ENCODE assay signal across 22 mouse cellular contexts in the genomic region with DNA sequence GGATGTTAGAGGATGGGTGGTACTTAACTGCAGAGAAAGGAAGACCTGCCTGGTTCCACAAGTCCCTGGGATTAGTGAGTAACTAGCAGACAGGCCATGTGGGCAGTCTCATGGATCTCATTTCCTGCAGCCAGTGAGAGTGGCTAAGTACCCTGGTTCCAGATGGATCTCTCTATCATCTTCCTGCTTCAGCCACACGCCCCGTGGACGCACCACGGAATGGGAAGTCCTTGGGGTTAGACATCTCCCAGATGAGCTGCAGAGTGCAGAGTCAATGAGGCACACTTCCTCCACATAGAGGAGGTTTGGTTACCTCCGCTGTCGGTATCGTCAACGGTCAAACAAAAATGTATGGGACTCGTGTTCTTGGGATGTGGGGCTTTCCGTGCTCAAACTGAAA. TPM values are rescaled to one million over a fixed set of nuclear protein-coding genes. Genes with fewer than 3 reads are reported as not detected.
DNase-seq lines count a peak whose midpoint lies in the region; ATAC-seq and TF ChIP-seq lines count a peak whose summit lies in the region.
"Had no signal": no experiment of that assay in that cellular context is flagged by ENCODE, and none has a peak within 500 bp of the region (broad histone marks: within the 10 kb centered on the region; RNA-seq: fewer than 3 reads in every experiment).

No protein-coding gene starts in this region.

- H3K4me3 ChIP-seq in liver, postnatal 0 days (ENCODE audit: low read depth, low read length), result no peak overlapping the region
- H3K4me3 ChIP-seq in liver, embryonic 12.5 days, result no peak overlapping the region
- peak overlapping the region; percentile 50 for H3K4me3 ChIP-seq in megakaryocyte, embryonic 14.5 days (replicated peaks)
- H3K4me3 ChIP-seq: embryonic facial prominence, embryonic 12.5 days; forebrain, embryonic 13.5 days; heart, embryonic 13.5 days; hindbrain, embryonic 15.5 days had no signal

- ATAC-seq in liver, postnatal 0 days, result no peak
- ATAC-seq in liver, embryonic 12.5 days, result no peak
- no peak for ATAC-seq in erythroblast, adult 5-6 weeks (replicated peaks; ENCODE audit: low FRiP score, poor library complexity, severe bottlenecking)
- ATAC-seq: CD4-positive, CD25-positive, alpha-beta regulatory T cell, adult 4 months; forebrain, embryonic 13.5 days; forebrain, postnatal 0 days; Patski had no signal

- H3K9ac ChIP-seq in liver, postnatal 0 days (replicated peaks), result no peak overlapping the region
- no peak overlapping the region for H3K9ac ChIP-seq in liver, embryonic 12.5 days
- H3K9ac ChIP-seq: embryonic facial prominence, embryonic 12.5 days; forebrain, embryonic 13.5 days; forebrain, postnatal 0 days; heart, embryonic 13.5 days; hindbrain, embryonic 15.5 days had no signal

- no peak overlapping the region for H3K27ac ChIP-seq in liver, postnatal 0 days (ENCODE audit: low read depth)
- H3K27ac ChIP-seq in liver, embryonic 12.5 days, result no peak overlapping the region
- H3K27ac ChIP-seq: embryonic facial prominence, embryonic 12.5 days; forebrain, embryonic 13.5 days; heart, embryonic 13.5 days; hindbrain, embryonic 15.5 days had no signal

- peaks cover 6% of the 10 kb centered on the region; the same call in 1 of the 2 replicates for H3K4me1 ChIP-seq in liver, postnatal 0 days (ENCODE audit: insufficient read depth)
- H3K4me1 ChIP-seq in liver, embryonic 12.5 days, result no peaks in the 10 kb centered on the region
- peaks cover 47% of the 10 kb centered on the region for H3K4me1 ChIP-seq in megakaryocyte, embryonic 14.5 days
- H3K4me1 ChIP-seq: embryonic facial prominence, embryonic 12.5 days; forebrain, embryonic 13.5 days had no signal

- DNase-seq in liver, postnatal 0 days, result no peak
- peak; percentile 51 for DNase-seq in R1 (ENCODE audit: low read depth, low spot score)
- no peak for DNase-seq in layer of hippocampus, adult 11-12 months (ENCODE audit: low spot score)
- DNase-seq in cerebellum, postnatal 14 days, result no peak
- DNase-seq: adrenal gland, adult 8-10 months; adrenal gland, postnatal 36 days; B cell, adult 2 months; cerebellum, adult 2 months; cerebellum, postnatal 10 days; forebrain, postnatal 0 days; gastrocnemius, postnatal 25 days; heart, adult 11 months; heart, postnatal 36 days had no signal

- no peak for TF ChIP-seq EP300 in liver, postnatal 0 days (IDR thresholded peaks at IDR 0.05; ENCODE audit: low read depth)

- H3K27me3 ChIP-seq in liver, postnatal 0 days (ENCODE audit: insufficient read depth, low read length), result no peaks in the 10 kb centered on the region
- no peaks in the 10 kb centered on the region for H3K27me3 ChIP-seq in liver, embryonic 12.5 days (replicated peaks)
- peaks cover 6% of the 10 kb centered on the region for H3K27me3 ChIP-seq in megakaryocyte, embryonic 14.5 days (replicated peaks)
- H3K27me3 ChIP-seq: embryonic facial prominence, embryonic 12.5 days; heart, embryonic 13.5 days; hindbrain, embryonic 15.5 days; Patski had no signal

- WGBS in liver, postnatal 0 days (ENCODE audit: insufficient replicate concordance), result 28% methylated on average over 10 of the region's 10 CpGs
- WGBS in liver, embryonic 12.5 days (ENCODE audit: insufficient replicate concordance), result 24% methylated on average over 10 of the region's 10 CpGs

- no peaks in the 10 kb centered on the region for H3K36me3 ChIP-seq in liver, postnatal 0 days (replicated peaks; ENCODE audit: insufficient read depth, low read length)
- no peaks in the 10 kb centered on the region for H3K36me3 ChIP-seq in liver, embryonic 12.5 days
- H3K36me3 ChIP-seq in megakaryocyte, embryonic 14.5 days (replicated peaks; ENCODE audit: low read length), result no peaks in the 10 kb centered on the region
- H3K36me3 ChIP-seq: embryonic facial prominence, embryonic 12.5 days; heart, embryonic 13.5 days; hindbrain, embryonic 15.5 days had no signal

- no peaks in the 10 kb centered on the region for H3K9me3 ChIP-seq in liver, postnatal 0 days (ENCODE audit: low read length)
- H3K9me3 ChIP-seq in liver, embryonic 12.5 days (replicated peaks), result no peaks in the 10 kb centered on the region
- no peaks in the 10 kb centered on the region for H3K9me3 ChIP-seq in megakaryocyte, embryonic 14.5 days
- H3K9me3 ChIP-seq: embryonic facial prominence, embryonic 12.5 days; forebrain, embryonic 13.5 days; heart, embryonic 13.5 days; hindbrain, embryonic 15.5 days had no signal

- H3K4me2 ChIP-seq in liver, postnatal 0 days (ENCODE audit: low read depth, low read length), result peak overlapping the region; percentile 11; the same call in 1 of the 2 replicates
- H3K4me2 ChIP-seq in liver, embryonic 12.5 days, result no peak overlapping the region
- H3K4me2 ChIP-seq: embryonic facial prominence, embryonic 12.5 days; forebrain, embryonic 13.5 days; heart, embryonic 13.5 days; hindbrain, embryonic 15.5 days had no signal

- no peak for TF ChIP-seq CTCF in liver, postnatal 0 days (IDR thresholded peaks at IDR 0.05; ENCODE audit: low read depth)

RNA-seq across cellular contexts. Expression of gene Nav2, which starts 15.1 kb away (rescaled TPM):
- polyA plus RNA-seq in liver, postnatal 0 days (2015; fragmentation: Nextera tagmentation; extraction: Ambion mirVana), result 2.7 and 3.3 TPM in 2 replicates
- polyA plus RNA-seq in liver, embryonic 12.5 days (2016; fragmentation: Nextera tagmentation; extraction: Ambion mirVana), result 2.6 and 2.8 TPM in 2 replicates
- 1.2 and 1.3 TPM in 2 replicates for polyA plus RNA-seq in megakaryocyte, embryonic 14.5 days (2012; ENCODE audit: insufficient read depth, low replicate concordance)
- total RNA-seq in erythroblast, adult 5-6 weeks (2015; ENCODE audit: low replicate concordance), result 1.9 and 5.6 TPM in 2 replicates
- total RNA-seq in erythroblast, adult 5-6 weeks (2017; ENCODE audit: low replicate concordance), result 3.9 and 4.6 TPM in 2 replicates

RNA-seq across cellular contexts. Expression of gene E2f8, which starts 42.2 kb away (rescaled TPM):
- polyA plus RNA-seq in liver, postnatal 0 days (2015; fragmentation: Nextera tagmentation; extraction: Ambion mirVana), result 12.8 and 13.0 TPM in 2 replicates
- 34.5 and 38.7 TPM in 2 replicates for polyA plus RNA-seq in liver, embryonic 12.5 days (2016; fragmentation: Nextera tagmentation; extraction: Ambion mirVana)
- polyA plus RNA-seq in megakaryocyte, embryonic 14.5 days (2012; ENCODE audit: insufficient read depth, low replicate concordance), result 23.0 and 25.1 TPM in 2 replicates
- total RNA-seq in erythroblast, adult 5-6 weeks (2015; ENCODE audit: low replicate concordance), result 71.3 and 75.9 TPM in 2 replicates
- 68.2 and 121 TPM in 2 replicates for total RNA-seq in erythroblast, adult 5-6 weeks (2017; ENCODE audit: low replicate concordance)
